ENCODE assay signal across 8 mouse cellular contexts in genomic region chr4:25799476-25800283, GRCm38 (mm10). TPM values are rescaled to one million over a fixed set of nuclear protein-coding genes. Genes with fewer than 3 reads are reported as not detected.
DNase-seq lines count a peak whose midpoint lies in the region; ATAC-seq and TF ChIP-seq lines count a peak whose summit lies in the region.

Fut9 (minus strand) TSS chr4:25800244.

- peak within 1 kb of the TSS; percentile 52 for H3K4me3 ChIP-seq in heart, embryonic 15.5 days
- H3K4me3 ChIP-seq in liver, embryonic 14.5 days (ENCODE audit: insufficient read depth in 1 of 2, low read depth in 2 of 2, low read length in 2 of 2) = no peak within 1 kb of the TSS

- under 1% methylated on average over 51 of the region's 52 CpGs for WGBS in heart, embryonic 15.5 days
- WGBS in liver, embryonic 14.5 days (ENCODE audit: insufficient replicate concordance) = under 1% methylated on average over 52 of the region's 52 CpGs

- intact Hi-C loops in heart, postnatal 14 days (cut with DNase I) = no loop called here

- no peak within 1 kb of the TSS for H3K9ac ChIP-seq in heart, embryonic 15.5 days
- no peak within 1 kb of the TSS for H3K9ac ChIP-seq in liver, embryonic 14.5 days (replicated peaks)

- no peak within 1 kb of the TSS for H3K27ac ChIP-seq in heart, embryonic 15.5 days
- no peak within 1 kb of the TSS for H3K27ac ChIP-seq in liver, embryonic 14.5 days

- no peaks in the 10 kb centered on the region for H3K9me3 ChIP-seq in heart, embryonic 15.5 days (replicated peaks)
- no peaks in the 10 kb centered on the region for H3K9me3 ChIP-seq in liver, embryonic 14.5 days (ENCODE audit: control insufficient read depth, low read length)

- ATAC-seq in heart, embryonic 15.5 days (replicated peaks; ENCODE audit: insufficient number of reproducible peaks, insufficient read depth, low FRiP score, low read depth) = peak; percentile 47; the same call in 1 of the 2 replicates
- no peak for ATAC-seq in liver, embryonic 14.5 days (ENCODE audit: insufficient read depth)

- peak within 1 kb of the TSS; percentile 92 for H3K4me2 ChIP-seq in heart, embryonic 15.5 days
- H3K4me2 ChIP-seq in liver, embryonic 14.5 days (ENCODE audit: low read depth) = peak within 1 kb of the TSS; percentile 22

- H3K36me3 ChIP-seq in heart, embryonic 15.5 days = no peaks in the 10 kb centered on the region
- H3K36me3 ChIP-seq in liver, embryonic 14.5 days (replicated peaks; ENCODE audit: control insufficient read depth, insufficient read depth, low read depth) = no peaks in the 10 kb centered on the region

- no peak for DNase-seq in heart, postnatal 14 days
- DNase-seq in cerebellum, postnatal 36 days = peak; percentile 87
- DNase-seq in frontal cortex, postnatal 36 days (ENCODE audit: low spot score in 2 of 2) = peak; percentile 85 to 86
- DNase-seq in layer of hippocampus, adult 18-20 months (ENCODE audit: low spot score in 2 of 2) = peak; percentile 82 to 88
- DNase-seq in liver, embryonic 14.5 days (ENCODE audit: low read depth in 3 of 3, low spot score in 3 of 3) = no peak
- peak; percentile 92 for DNase-seq in right cerebral cortex, postnatal 10 days (ENCODE audit: low spot score in 2 of 2)
- no peak for DNase-seq in B cell, adult 2 months

- no peak for TF ChIP-seq CTCF in liver, embryonic 14.5 days (IDR thresholded peaks at IDR 0.05; ENCODE audit: low read depth)

- TF ChIP-seq EP300 in liver, embryonic 14.5 days (IDR thresholded peaks at IDR 0.05; ENCODE audit: low read depth) = no peak

- H3K27me3 ChIP-seq in heart, embryonic 15.5 days = peaks cover 27% of the 10 kb centered on the region
- H3K27me3 ChIP-seq in liver, embryonic 14.5 days (ENCODE audit: control insufficient read depth, insufficient read depth, low read length) = no peaks in the 10 kb centered on the region; the same call in 1 of the 2 replicates

- peaks cover 11% of the 10 kb centered on the region for H3K4me1 ChIP-seq in heart, embryonic 15.5 days (replicated peaks)
- no peaks in the 10 kb centered on the region for H3K4me1 ChIP-seq in liver, embryonic 14.5 days (replicated peaks; ENCODE audit: control insufficient read depth in 2 of 2, insufficient read depth in 2 of 2, low read length in 1 of 2)

RNA-seq across cellular contexts. Expression of gene Fut9, which starts in this region (rescaled TPM):
- polyA plus RNA-seq in heart, embryonic 15.5 days (2015; fragmentation: Nextera tagmentation; extraction: Ambion mirVana) = 0.06 and 0.11 TPM in 2 replicates
- not detected for total RNA-seq in heart, postnatal 14 days (2021)
- total RNA-seq in layer of hippocampus, adult 18-20 months (2021) = 10 to 100 TPM; 42.7 to 48.8 TPM
- polyA plus RNA-seq in liver, embryonic 14.5 days (2012; rRNA removed) = 0.01 TPM in 1 of 2 replicates, not detected in the other
- polyA plus RNA-seq in liver, embryonic 14.5 days (2014; fragmentation: Nextera tagmentation; extraction: Ambion mirVana) = not detected in 2 replicates

Comparison
In these comparisons a context has a peak if more than half of its experiments do, and no peak if none do; other contexts are left out.
1. RNA of gene Fut9 (total RNA-seq): 42.7 to 48.8 TPM in layer of hippocampus, adult 18-20 months; not detected in heart, postnatal 14 days; every median in the first group is over 10 times any median in the second.
2. Peak in ATAC-seq, H3K4me3 ChIP-seq and H3K4me2 ChIP-seq in heart, embryonic 15.5 days; RNA of the gene not detected or under 1 TPM.
3. DNase-seq: peak in cerebellum, postnatal 36 days (2 of 2), frontal cortex, postnatal 36 days (2 of 2), layer of hippocampus, adult 18-20 months (2 of 2) and right cerebral cortex, postnatal 10 days (2 of 2); none in heart, postnatal 14 days (0 of 2), liver, embryonic 14.5 days (0 of 3) and B cell, adult 2 months (0 of 2).